Mouse (Mus musculus) heart, embryonic 11.5 days (tissue): ENCODE results near the gene Alg12. TPM values are rescaled to one million over a fixed set of nuclear protein-coding genes. Genes with fewer than 3 reads are reported as not detected.

Experiments used
- ATAC-seq: fragments of 200-750 bp; cut with Nextera tagmentation; replicated peaks from 2 replicates; pipeline ENCODE4 v1.8.0; 2017; ENCODE audit warnings: moderate library complexity; ENCODE audit not compliant: insufficient number of reproducible peaks, low FRiP score, low TSS enrichment
- H3K27ac ChIP-seq: fragments of 300-500 bp; sonication (generic); 2 replicates; pipeline ENCODE4 v1.5.1; 2014; ENCODE audit warnings: mild to moderate bottlenecking, low read depth, low read length
- H3K27me3 ChIP-seq: fragments of 300-500 bp; sonication (generic); 2 replicates; pipeline ENCODE4 v1.6.1; 2014; ENCODE audit warnings: mild to moderate bottlenecking, low read length, mixed read lengths; ENCODE audit not compliant: control insufficient read depth, insufficient read depth
- H3K36me3 ChIP-seq: fragments of 300-500 bp; sonication (generic); 2 replicates; pipeline ENCODE4 v1.6.1; 2014; ENCODE audit warnings: mild to moderate bottlenecking, low read length, moderate library complexity, mixed read lengths; ENCODE audit not compliant: control insufficient read depth, insufficient read depth
- H3K4me1 ChIP-seq: fragments of 300-500 bp; sonication (generic); 2 replicates; pipeline ENCODE4 v1.6.1; 2014; ENCODE audit warnings: low read length; ENCODE audit not compliant: control insufficient read depth, insufficient read depth
- H3K4me2 ChIP-seq: fragments of 300-500 bp; sonication (generic); 2 replicates; pipeline ENCODE4 v1.6.1; 2014; ENCODE audit warnings: mild to moderate bottlenecking, moderate library complexity
- H3K4me3 ChIP-seq: fragments of 300-500 bp; sonication (generic); 2 replicates; pipeline ENCODE4 v1.5.1; 2014; ENCODE audit warnings: low read depth, low read length
- H3K9ac ChIP-seq: fragments of 300-500 bp; sonication (generic); 2 replicates; pipeline ENCODE4 v1.6.1; 2014; ENCODE audit warnings: mild to moderate bottlenecking, low read depth, low read length, moderate library complexity
- H3K9me3 ChIP-seq: fragments of 300-500 bp; sonication (generic); replicated peaks from 2 replicates; pipeline ENCODE4 v1.6.1; 2016; ENCODE audit warnings: low read length; ENCODE audit not compliant: control insufficient read depth
- WGBS: fragments of 180-500 bp; shearing (Covaris S2); extraction: QIAGEN DNeasy Blood & Tissue Kit; methylation state at CpG from one replicate; pipeline ENCODE4 v1.1.7; 2014; ENCODE audit not compliant: insufficient replicate concordance; 5-methylcytosine and 5-hydroxymethylcytosine counted together
- polyA plus RNA-seq: library from polyadenylated mRNA; unstranded; fragments of >200 nt; fragmentation: Nextera tagmentation; extraction: Ambion mirVana; gene quantifications from 2 replicates; pipeline ENCODE4 v1.2.1, GENCODE M21; 2014

Alg12 gene
- 11.6 and 12.5 TPM in 2 replicates for polyA plus RNA-seq

DNA sequence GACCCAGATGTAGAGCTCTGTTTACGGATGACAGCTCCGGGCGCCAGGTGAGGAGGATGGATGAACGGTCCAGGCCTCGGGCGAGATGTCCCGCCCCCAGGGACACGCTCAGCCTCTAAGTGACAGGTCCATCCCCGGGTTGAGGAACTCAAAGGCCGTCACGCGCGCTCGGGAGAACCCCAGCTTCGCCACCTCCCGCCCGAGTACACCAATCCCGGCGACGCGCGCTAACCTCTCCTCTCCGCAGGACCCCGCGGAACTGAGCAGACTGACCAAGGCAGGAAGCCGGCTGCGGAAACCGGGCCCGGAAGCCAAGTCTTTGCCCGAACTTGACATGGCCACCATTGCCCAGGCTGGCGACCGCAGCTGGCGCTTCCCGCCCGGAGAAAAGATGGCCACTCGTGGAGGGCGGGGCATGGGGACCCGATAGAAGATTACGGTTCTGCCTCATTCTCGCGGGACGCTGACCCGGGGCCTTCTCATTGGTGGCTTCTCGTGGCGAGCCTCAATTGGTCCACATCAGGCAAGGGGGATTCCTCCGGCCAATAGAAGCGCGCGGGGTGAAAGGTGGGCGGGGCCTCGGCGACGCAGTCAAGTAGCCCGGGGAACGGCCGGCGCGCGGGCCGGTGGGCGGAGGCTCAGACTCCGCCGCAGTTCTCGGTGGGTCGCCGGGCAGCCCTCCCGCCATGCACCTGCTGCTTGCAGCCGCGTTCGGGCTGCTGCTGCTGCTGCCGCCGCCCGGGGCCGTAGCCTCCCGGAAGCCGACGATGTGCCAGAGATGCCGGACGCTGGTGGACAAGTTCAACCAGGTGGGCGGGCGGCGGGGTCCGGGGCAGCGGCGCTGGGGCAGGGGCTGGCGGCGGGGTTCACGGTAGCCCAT, at the start of gene Alg12, which contains the start of gene Creld2:
TSS of gene Alg12 (minus strand) at position 293 of the 880 bp plus-strand sequence.
TSS of gene Creld2 (plus strand) at position 621 of the 880 bp plus-strand sequence.
- Histone ChIP-seq H3K9ac (peak within 1 kb of the TSS; percentile 87), H3K27ac (peak within 1 kb of the TSS; percentile 78), H3K9me3 (no peaks in the 10 kb centered on the region), H3K27me3 (no peaks in the 10 kb centered on the region), H3K4me2 (peak within 1 kb of the TSS; percentile 95), H3K4me3 (peak within 1 kb of the TSS; percentile 84), H3K36me3 (peaks cover 14% of the 10 kb centered on the region), H3K4me1 (peaks cover 10% of the 10 kb centered on the region)
- under 1% methylated on average over 88 of the region's 88 CpGs for WGBS
- ATAC-seq, result peak; percentile 97

DNA sequence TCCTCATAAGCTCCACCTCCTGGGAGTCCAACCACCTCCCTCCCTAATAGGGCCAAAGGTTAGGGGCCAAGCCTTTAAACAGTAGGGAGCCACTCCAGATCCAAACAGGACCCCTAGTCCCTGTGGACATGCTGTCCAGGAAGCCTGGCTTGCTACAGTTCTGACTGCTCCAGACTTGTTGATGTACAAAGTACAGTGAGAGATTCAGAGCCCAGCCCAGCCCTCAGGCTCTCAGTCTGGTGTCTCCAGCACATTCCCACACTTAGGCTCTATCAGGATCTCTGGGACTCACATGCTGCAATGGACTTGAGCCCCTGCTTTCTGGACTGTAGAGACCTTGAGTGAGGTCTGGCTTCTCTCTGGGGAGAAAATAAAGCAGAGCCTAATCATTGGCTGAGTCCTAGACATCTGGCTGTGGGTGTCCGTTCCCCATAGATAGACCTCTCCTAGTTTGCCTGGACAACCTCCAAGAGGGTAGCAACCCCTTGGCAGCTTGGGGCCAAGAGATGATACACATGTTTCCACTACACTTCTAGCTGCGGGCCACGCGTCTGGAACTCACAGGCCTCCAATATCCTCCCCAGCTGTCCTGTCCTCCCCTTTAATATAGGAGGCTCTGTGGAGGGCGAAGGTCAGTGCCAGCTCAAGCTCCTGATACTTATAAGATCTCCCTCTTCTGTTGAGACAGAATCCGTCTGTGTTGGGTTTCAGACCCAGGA, 49.1 kb upstream of the Alg12 start:
- Histone ChIP-seq H3K4me3 (no peak overlapping the region), H3K4me1 (peaks cover 46% of the 10 kb centered on the region), H3K9ac (no peak overlapping the region), H3K27ac (peak overlapping the region; percentile 85), H3K4me2 (peak overlapping the region; percentile 44), H3K27me3 (no peaks in the 10 kb centered on the region), H3K36me3 (peaks cover 8% of the 10 kb centered on the region), H3K9me3 (no peaks in the 10 kb centered on the region)
- 0 out of 2 replicates have a peak, but pooled peaks have one; percentile 9 for ATAC-seq
- WGBS, result 50% methylated on average over 6 of the region's 6 CpGs

DNA sequence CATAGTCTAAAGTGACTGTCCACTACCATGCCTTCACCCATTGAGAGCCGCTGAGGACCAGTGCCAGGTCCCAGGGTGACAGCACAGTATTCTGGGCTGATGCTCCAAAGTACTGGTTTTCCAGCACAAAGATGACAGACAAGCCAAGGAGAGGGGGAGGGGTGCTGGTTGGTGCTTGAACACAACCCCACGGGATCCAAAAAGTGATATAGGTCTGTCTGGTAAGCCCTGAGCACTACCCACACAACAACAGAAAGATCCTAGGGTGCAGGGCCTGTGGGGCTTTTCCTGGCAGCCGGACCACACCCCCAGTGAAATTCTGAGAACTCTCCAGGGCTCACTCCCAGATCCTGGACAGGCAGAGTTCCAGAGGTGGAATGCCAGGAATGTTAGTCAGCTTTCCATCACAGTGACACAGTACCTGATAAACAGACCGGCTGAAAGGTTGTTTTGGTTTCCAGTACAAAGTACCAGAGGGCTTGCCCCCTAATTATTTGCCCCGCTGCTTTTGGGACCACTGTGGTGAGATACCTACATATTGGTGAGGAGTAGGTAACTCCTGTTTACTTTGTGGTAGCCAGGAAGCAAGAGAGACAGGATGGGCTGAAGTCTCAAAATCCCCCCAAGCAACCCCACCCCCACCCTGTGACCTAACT, 48.4 kb upstream of the Alg12 start:
- H3K4me2 ChIP-seq, result peak overlapping the region; percentile 44
- peak overlapping the region; percentile 85 for H3K27ac ChIP-seq
- no peak overlapping the region for H3K4me3 ChIP-seq
- H3K27me3 ChIP-seq, result no peaks in the 10 kb centered on the region
- peaks cover 46% of the 10 kb centered on the region for H3K4me1 ChIP-seq
- H3K36me3 ChIP-seq, result peaks cover 8% of the 10 kb centered on the region
- peak; percentile 27 for ATAC-seq
- 12% methylated on average over 5 of the region's 5 CpGs for WGBS
- no peaks in the 10 kb centered on the region for H3K9me3 ChIP-seq
- 0 out of 2 replicates have a peak overlapping the region, but pooled peaks have one; percentile 16 for H3K9ac ChIP-seq

DNA sequence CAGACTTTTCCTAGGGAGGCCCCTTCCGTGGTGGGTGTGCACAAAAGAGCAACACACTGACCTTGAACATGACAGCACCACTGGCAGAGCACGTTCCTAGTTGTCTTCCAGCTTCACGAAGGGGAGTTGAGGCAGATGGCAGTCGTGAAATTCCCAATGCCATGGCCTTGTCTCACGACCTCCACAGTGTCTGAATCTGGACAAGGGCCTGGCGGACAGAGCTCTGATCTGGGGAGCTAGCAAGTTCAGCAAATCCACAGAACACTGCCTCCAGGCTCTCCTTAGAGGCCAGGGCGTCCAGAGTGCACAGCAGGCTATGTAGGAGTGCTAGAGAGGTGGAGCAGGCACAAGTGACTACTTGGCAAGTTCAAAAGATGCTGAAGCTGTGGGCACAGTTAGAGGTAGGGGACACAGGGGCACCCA, 47.8 kb upstream of the Alg12 start:
- H3K27me3 ChIP-seq, result no peaks in the 10 kb centered on the region
- H3K36me3 ChIP-seq, result peaks cover 8% of the 10 kb centered on the region
- peak overlapping the region; percentile 44 for H3K4me2 ChIP-seq
- 0 out of 2 replicates have a peak overlapping the region, but pooled peaks have one; percentile 16 for H3K9ac ChIP-seq
- H3K9me3 ChIP-seq, result no peaks in the 10 kb centered on the region
- WGBS, result 25% methylated on average over 7 of the region's 7 CpGs
- peak overlapping the region; percentile 85 for H3K27ac ChIP-seq
- H3K4me1 ChIP-seq, result peaks cover 46% of the 10 kb centered on the region
- ATAC-seq, result no peak
- H3K4me3 ChIP-seq, result no peak overlapping the region

DNA sequence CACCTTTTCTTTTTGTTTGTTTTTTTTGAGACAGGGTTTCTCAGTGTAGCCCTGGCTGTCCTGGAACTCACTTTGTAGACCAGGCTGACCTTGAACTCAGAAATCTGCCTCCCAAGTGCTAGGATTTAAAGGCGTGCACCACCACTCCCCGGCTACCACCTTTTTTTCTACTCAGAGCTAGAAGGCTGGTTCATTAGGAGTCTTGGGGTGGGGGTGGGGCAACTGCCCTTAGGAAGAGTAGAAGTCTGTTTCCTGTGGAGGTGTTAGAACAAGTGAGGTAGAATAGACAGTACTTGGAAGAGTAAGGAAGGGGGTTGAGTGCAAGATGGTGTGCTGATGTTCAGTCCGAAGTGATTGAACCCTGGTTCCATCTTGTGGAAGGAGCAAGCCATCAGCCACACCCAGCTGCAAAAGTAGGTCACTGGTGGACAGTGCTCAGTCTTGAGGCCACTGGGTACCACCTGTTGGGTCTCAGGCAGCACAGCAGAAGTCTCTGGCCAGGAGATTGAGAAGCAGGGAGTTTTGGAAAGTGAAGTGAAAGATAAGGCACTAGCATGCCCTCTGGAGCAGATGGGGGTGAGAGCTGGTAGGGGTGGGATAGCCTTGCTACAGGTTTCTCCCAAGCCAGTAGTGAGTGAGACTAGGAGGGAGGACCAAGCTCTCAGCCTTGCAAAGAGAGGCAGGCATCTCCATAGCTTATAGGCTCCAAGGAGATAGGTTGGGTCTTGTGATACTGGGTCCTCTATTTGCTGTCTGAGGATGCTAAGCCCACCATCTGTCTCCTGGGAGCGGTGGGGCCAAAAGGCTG, 47.0 kb upstream of the Alg12 start:
- Histone ChIP-seq H3K9me3 (no peaks in the 10 kb centered on the region), H3K27ac (peak overlapping the region; percentile 85), H3K36me3 (peaks cover 8% of the 10 kb centered on the region), H3K4me1 (peaks cover 51% of the 10 kb centered on the region), H3K4me2 (peak overlapping the region; percentile 6; the same call in 1 of the 2 replicates), H3K27me3 (no peaks in the 10 kb centered on the region), H3K9ac (no peak overlapping the region), H3K4me3 (no peak overlapping the region)
- 56% methylated on average over 4 of the region's 4 CpGs for WGBS
- no peak for ATAC-seq

DNA sequence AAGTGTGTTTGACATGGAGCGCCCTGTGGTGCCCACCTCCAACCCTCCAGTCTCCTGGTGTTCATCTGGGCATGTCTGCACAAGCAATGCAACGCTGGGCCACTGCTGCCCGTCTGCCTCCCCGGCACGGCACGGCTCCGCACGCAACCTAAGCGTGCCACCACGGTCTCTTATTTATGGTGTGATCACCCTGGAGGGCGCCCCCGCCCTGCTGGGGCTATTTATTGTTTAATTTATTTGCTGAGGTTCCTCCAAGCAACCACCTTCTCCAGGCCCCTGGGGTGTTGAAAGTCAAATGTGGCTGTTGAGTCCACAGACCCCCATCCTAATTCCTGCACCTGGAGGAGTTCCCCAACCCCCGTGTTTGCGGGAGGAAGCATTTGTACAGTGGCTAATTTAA, 45.9 kb upstream of the Alg12 start:
- H3K27me3 ChIP-seq, result no peaks in the 10 kb centered on the region
- H3K9me3 ChIP-seq, result no peaks in the 10 kb centered on the region
- no peak overlapping the region for H3K27ac ChIP-seq
- peaks cover 51% of the 10 kb centered on the region for H3K4me1 ChIP-seq
- WGBS, result 85% methylated on average over 14 of the region's 14 CpGs
- no peak overlapping the region; the same call in 1 of the 2 replicates for H3K9ac ChIP-seq
- peak overlapping the region; percentile 78; the same call in 1 of the 2 replicates for H3K4me3 ChIP-seq
- H3K36me3 ChIP-seq, result peaks cover 8% of the 10 kb centered on the region
- peak overlapping the region; percentile 95 for H3K4me2 ChIP-seq
- ATAC-seq, result no peak

DNA sequence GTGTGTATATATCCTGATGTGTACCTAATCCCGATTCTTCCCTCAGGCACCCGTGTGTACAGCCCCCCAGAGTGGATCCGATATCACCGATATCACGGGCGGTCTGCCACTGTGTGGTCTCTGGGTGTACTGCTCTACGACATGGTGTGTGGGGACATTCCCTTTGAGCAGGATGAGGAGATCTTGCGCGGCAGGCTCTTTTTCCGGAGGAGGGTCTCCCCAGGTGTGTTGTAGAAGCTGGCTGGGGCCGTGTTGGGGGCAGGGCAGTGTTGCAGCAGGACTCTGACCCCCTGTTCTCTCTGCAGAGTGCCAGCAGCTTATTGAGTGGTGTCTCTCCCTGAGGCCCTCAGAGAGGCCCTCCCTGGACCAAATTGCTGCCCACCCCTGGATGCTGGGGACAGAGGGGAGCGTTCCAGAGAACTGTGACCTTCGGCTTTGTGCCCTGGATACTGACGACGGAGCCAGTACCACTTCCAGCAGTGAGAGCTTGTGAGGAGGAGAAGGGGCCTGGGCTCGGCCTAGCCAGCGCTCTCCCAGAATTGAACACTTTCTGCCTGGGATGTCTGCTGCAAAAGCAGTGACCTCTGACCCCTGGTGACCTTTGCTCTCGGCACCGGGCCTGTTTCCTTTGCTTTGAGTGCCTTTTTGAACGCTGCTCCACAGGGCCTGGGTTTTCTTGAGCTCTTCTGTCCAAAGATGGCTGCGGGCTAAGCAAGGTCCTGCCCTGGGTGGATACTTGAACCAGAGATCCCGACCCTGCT, 45.3 kb upstream of the Alg12 start:
- ATAC-seq, result no peak
- WGBS, result 35% methylated on average over 22 of the region's 22 CpGs
- peaks cover 53% of the 10 kb centered on the region for H3K4me1 ChIP-seq

More for the DNA sequence above, 45.3 kb upstream of the Alg12 start:
- H3K4me2 ChIP-seq, result peak overlapping the region; percentile 95
- H3K9ac ChIP-seq, result peak overlapping the region; percentile 86
- peak overlapping the region; percentile 96 for H3K27ac ChIP-seq
- H3K27me3 ChIP-seq, result no peaks in the 10 kb centered on the region
- peak overlapping the region; percentile 78 for H3K4me3 ChIP-seq
- no peaks in the 10 kb centered on the region for H3K9me3 ChIP-seq
- H3K36me3 ChIP-seq, result peaks cover 8% of the 10 kb centered on the region
